Mouse (Mus musculus) myocyte (in vitro differentiated cells): ENCODE measurements around the gene Hbq1b. TPM values are rescaled to one million over a fixed set of nuclear protein-coding genes. Genes with fewer than 3 reads are reported as not detected.

ENCODE experiments used
- H3K27me3 ChIP-seq: one replicate; pipeline ENCODE4 v1.6.1; 2011; ENCODE audit not compliant: control insufficient read depth, insufficient read depth, insufficient read length
- H3K36me3 ChIP-seq: one replicate; pipeline ENCODE4 v1.6.1; 2011; ENCODE audit not compliant: control insufficient read depth, insufficient read depth
- H3K4me2 ChIP-seq: one replicate; pipeline ENCODE4 v1.6.1; 2011; ENCODE audit warnings: low read depth, control low read depth
- H3K4me3 ChIP-seq: one replicate; pipeline ENCODE4 v1.5.1; 2011; ENCODE audit warnings: mild to moderate bottlenecking, control low read depth, moderate library complexity
- H3K79me2 ChIP-seq: one replicate; pipeline ENCODE4 v1.6.1; 2011; ENCODE audit not compliant: control insufficient read depth, insufficient read depth
- H3ac ChIP-seq: one replicate; pipeline ENCODE4 v1.6.1; 2011; ENCODE audit not compliant: control insufficient read depth, insufficient read length
- CEBPB ChIP-seq: IDR thresholded peaks from 2 replicates; pipeline ENCODE4 v1.6.1; 2011; ENCODE audit warnings: mild to moderate bottlenecking, moderate library complexity; ENCODE audit not compliant: poor library complexity, insufficient read depth, severe bottlenecking
- E2F4 ChIP-seq: IDR thresholded peaks from one replicate; pipeline ENCODE4 v1.6.1; 2011; ENCODE audit warnings: mild to moderate bottlenecking, control low read depth, moderate library complexity; ENCODE audit not compliant: insufficient read depth
- MAX ChIP-seq: IDR thresholded peaks from one replicate; pipeline ENCODE4 v1.6.1; 2011; ENCODE audit warnings: low read depth, mild to moderate bottlenecking, control low read depth
- MYOD1 ChIP-seq, 3 experiments: IDR thresholded peaks; one replicate each; pipeline ENCODE4 v1.6.1; 2011; ENCODE audit warnings: control low read depth in 2 of 3, low read depth in 2 of 3, mild to moderate bottlenecking in 2 of 3, moderate library complexity in 1 of 3; ENCODE audit not compliant: insufficient read length in 2 of 3, control insufficient read depth in 1 of 3
- MYOG ChIP-seq, 3 experiments: IDR thresholded peaks; one replicate each; pipeline ENCODE4 v1.6.1; 2011; ENCODE audit warnings: control low read depth in 2 of 3, low read depth in 2 of 3, mild to moderate bottlenecking in 2 of 3; ENCODE audit not compliant: insufficient read length in 2 of 3, control insufficient read depth in 1 of 3, insufficient read depth in 1 of 3
- POLR2A ChIP-seq: IDR thresholded peaks from one replicate; pipeline ENCODE4 v1.6.1; 2011; ENCODE audit warnings: low read depth, mild to moderate bottlenecking, control low read depth, moderate library complexity; ENCODE audit not compliant: insufficient read length
- POLR2AphosphoS2 ChIP-seq: IDR thresholded peaks from one replicate; pipeline ENCODE4 v1.6.1; 2011; ENCODE audit warnings: low read depth, control low read depth; ENCODE audit not compliant: insufficient read length
- REST ChIP-seq: IDR thresholded peaks from one replicate; pipeline ENCODE4 v1.6.1; 2011; ENCODE audit warnings: mild to moderate bottlenecking, control low read depth, moderate library complexity; ENCODE audit not compliant: insufficient read depth, insufficient read length
- SRF ChIP-seq: IDR thresholded peaks from one replicate; pipeline ENCODE4 v1.6.1; 2011; ENCODE audit warnings: low read depth; ENCODE audit not compliant: control insufficient read depth, insufficient read length
- TCF12 ChIP-seq: IDR thresholded peaks from one replicate; pipeline ENCODE4 v1.6.1; 2011; ENCODE audit warnings: mild to moderate bottlenecking, control low read depth; ENCODE audit not compliant: poor library complexity, insufficient read depth, severe bottlenecking
- TCF3 ChIP-seq: IDR thresholded peaks from one replicate; pipeline ENCODE4 v1.6.1; 2011; ENCODE audit warnings: low read depth, control low read depth; ENCODE audit not compliant: insufficient read length
- USF1 ChIP-seq: IDR thresholded peaks from one replicate; pipeline ENCODE4 v1.6.1; 2011; ENCODE audit warnings: low read depth, mild to moderate bottlenecking, control low read depth, moderate library complexity
- polyA plus RNA-seq: library from polyadenylated mRNA; unstranded; fragments of >200 nt; fragmentation: generic; extraction: Trizol; gene quantifications from one replicate; pipeline ENCODE4 v1.2.1, GENCODE M21; 2012; ENCODE audit warnings: missing spikeins

The Hbq1b gene
- polyA plus RNA-seq, 1 experiment, result 0.16 TPM

GRCm38 (mm10) chr11:32333235-32333634 lies 46.5 kb downstream of the Hbq1b start:
- Histone ChIP-seq H3ac (no peak overlapping the region), H3K4me3 (no peak overlapping the region), H3K36me3 (no peaks in the 10 kb centered on the region), H3K27me3 (no peaks in the 10 kb centered on the region), H3K79me2 (no peaks in the 10 kb centered on the region), H3K4me2 (no peak overlapping the region)
- no peak for TF ChIP-seq REST
- TF ChIP-seq MYOG (IDR thresholded peaks at IDR 0.05; ENCODE audit: control insufficient read depth in 1 of 3, insufficient read depth in 1 of 3, insufficient read length in 2 of 3, low read depth in 2 of 3), result no peak
- no peak for TF ChIP-seq POLR2A
- TF ChIP-seq MYOD1 (IDR thresholded peaks at IDR 0.05; ENCODE audit: control insufficient read depth in 1 of 3, insufficient read length in 2 of 3, low read depth in 2 of 3), result no peak
- no peak for TF ChIP-seq SRF
- TF ChIP-seq TCF12, result no peak
- TF ChIP-seq TCF3, result no peak
- TF ChIP-seq E2F4, result no peak
- TF ChIP-seq POLR2AphosphoS2, result no peak
- TF ChIP-seq USF1, result no peak
- no peak for TF ChIP-seq CEBPB
- no peak for TF ChIP-seq MAX

- no peaks in the 10 kb centered on the region for H3K36me3 ChIP-seq
- H3ac ChIP-seq, result no peak overlapping the region
- peak overlapping the region; percentile 12 for H3K4me2 ChIP-seq
- H3K27me3 ChIP-seq, result no peaks in the 10 kb centered on the region
- TF ChIP-seq MAX, result no peak
- peak in 2 of 3 experiments; percentile 51 to 55 for TF ChIP-seq MYOD1 (IDR thresholded peaks at IDR 0.05; ENCODE audit: control insufficient read depth in 1 of 3, insufficient read length in 2 of 3, low read depth in 2 of 3)
- peak in 2 of 3 experiments; percentile 64 to 73 for TF ChIP-seq MYOG (IDR thresholded peaks at IDR 0.05; ENCODE audit: control insufficient read depth in 1 of 3, insufficient read depth in 1 of 3, insufficient read length in 2 of 3, low read depth in 2 of 3)
- TF ChIP-seq USF1, result peak; percentile 72
- no peak for TF ChIP-seq E2F4
- no peak overlapping the region for H3K4me3 ChIP-seq
- no peaks in the 10 kb centered on the region for H3K79me2 ChIP-seq
Observed at GRCm38 (mm10) chr11:32336435-32336907, 49.7 kb downstream of the Hbq1b start.

Other genes with a start within 250 kb of the Hbq1b start
- 0.01 TPM for gene Il9r, start 86.7 kb upstream of the Hbq1b start, polyA plus RNA-seq
- 58.3 TPM for gene Snrnp25, start 81.5 kb upstream of the Hbq1b start, polyA plus RNA-seq
- 73.3 TPM for gene Rhbdf1, start 64.7 kb upstream of the Hbq1b start, polyA plus RNA-seq
- 23.8 TPM for gene Mpg, start 60.5 kb upstream of the Hbq1b start, polyA plus RNA-seq
- 57.4 TPM for gene Nprl3, start 19.3 kb upstream of the Hbq1b start, polyA plus RNA-seq
- not detected for gene Hba-x, start 10.6 kb upstream of the Hbq1b start, polyA plus RNA-seq
- 12.3 TPM for gene Hba-a1, start 3.5 kb upstream of the Hbq1b start, polyA plus RNA-seq
- gene Hba-a2, start 9.5 kb downstream of the Hbq1b start, polyA plus RNA-seq, result not detected
- gene Hbq1a, start 13.1 kb downstream of the Hbq1b start, polyA plus RNA-seq, result 0.24 TPM
- 22.3 TPM for gene Sh3pxd2b, start 60.9 kb downstream of the Hbq1b start, polyA plus RNA-seq
- 14.6 TPM for gene Ubtd2, start 168.4 kb downstream of the Hbq1b start, polyA plus RNA-seq
- 0.08 TPM for gene Efcab9, start 245.1 kb downstream of the Hbq1b start, polyA plus RNA-seq
- gene Stk10, start 246.3 kb downstream of the Hbq1b start, polyA plus RNA-seq, result 7.1 TPM